Mouse (Mus musculus) bone marrow macrophage, adult 2 months (primary cell): ENCODE measurements around the gene Dtx4.

ENCODE experiments used
- CTCF ChIP-seq: IDR thresholded peaks from 2 replicates; pipeline ENCODE4 v1.5.1; 2012; ENCODE audit warnings: low read depth, mild to moderate bottlenecking, low read length, moderate library complexity
- POLR2A ChIP-seq: IDR thresholded peaks from 2 replicates; pipeline ENCODE4 v1.6.1; 2012; ENCODE audit warnings: mild to moderate bottlenecking, low read depth, low read length, borderline replicate concordance

- no peak for TF ChIP-seq POLR2A
- peak; percentile 73 for TF ChIP-seq CTCF
Measured at GRCm38 (mm10) chr19:12466204-12466603, 35.0 kb downstream of the Dtx4 start.
